Mouse (Mus musculus): Measurements from ENCODE around the gene Pole. TPM values are rescaled to one million over a fixed set of nuclear protein-coding genes. Genes with fewer than 3 reads are reported as not detected.

Pole gene
- 1.6 TPM in 2 replicates for polyA plus RNA-seq (2012; rRNA removed)

DNA sequence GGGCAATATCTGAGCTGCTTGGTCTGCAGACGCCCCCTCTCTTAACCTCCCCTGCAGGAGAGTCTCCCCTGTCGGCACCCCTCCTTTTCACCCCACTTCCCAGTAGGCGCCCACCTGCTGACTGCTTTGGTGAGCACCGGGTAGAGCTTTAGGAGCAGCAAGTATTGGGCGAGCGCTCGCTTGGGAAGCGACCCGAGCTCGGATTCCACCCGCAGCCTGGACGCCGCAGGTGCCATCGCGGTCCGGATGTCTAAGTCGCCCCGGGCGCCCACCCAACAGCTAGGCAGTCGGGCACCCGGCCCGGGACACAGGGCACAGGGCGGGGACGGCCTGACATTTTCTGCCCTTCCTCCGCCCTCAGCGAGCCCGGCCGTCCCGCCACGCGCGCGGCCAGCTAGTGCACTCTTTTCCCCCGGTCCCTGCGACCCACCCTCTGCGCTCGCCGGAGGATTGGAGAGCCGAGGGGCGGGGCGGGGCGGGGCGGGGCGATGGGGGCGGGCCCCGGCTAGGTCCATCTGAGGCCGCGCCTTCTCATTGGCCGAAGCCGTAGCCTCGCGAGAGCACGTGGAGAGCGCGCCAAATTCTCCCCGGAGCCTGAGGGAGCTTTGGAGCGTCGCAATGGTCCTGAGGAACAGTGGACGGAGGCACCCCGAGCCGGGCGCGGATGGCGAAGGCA, at the start of gene Pole, which contains the start of gene Pxmp2:
Pole (plus strand) TSS at position 537 of the 676 bp plus-strand sequence.
Pxmp2 (minus strand) TSS at position 417 of the 676 bp plus-strand sequence.
- H3K4me1 ChIP-seq (ENCODE audit: control insufficient read depth, insufficient read depth, low read length), result no peaks in the 10 kb centered on the region
- H3K4me3 ChIP-seq (ENCODE audit: insufficient read depth, low read length), result peak within 1 kb of the TSS; percentile 52
- no peak for TF ChIP-seq CTCF (IDR thresholded peaks at IDR 0.05; ENCODE audit: extremely low read depth, insufficient read depth, low read length)
- TF ChIP-seq POLR2A (IDR thresholded peaks at IDR 0.05; ENCODE audit: extremely low read depth, insufficient read depth, low read length), result no peak
- H3K27ac ChIP-seq (ENCODE audit: insufficient read depth, low read length), result no peak within 1 kb of the TSS

DNA sequence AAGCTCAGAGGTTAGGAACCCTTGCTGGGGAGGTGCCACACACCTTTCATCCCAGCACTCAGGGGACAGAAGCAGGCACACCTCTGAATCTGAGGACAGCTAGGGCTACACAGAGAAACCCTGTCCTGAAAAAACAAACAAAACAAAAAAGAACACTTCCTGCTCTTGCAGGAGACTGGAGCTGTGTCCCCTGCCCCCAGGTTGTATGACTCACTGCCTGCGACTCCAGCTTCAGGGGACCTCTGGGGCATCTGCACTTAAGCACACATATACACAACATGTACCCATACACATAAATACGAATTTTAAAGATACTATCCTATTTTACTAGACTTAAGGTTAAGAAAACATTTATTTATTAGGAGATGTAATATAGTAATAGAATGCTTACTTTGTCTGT, 42.0 kb upstream of the Pole start:
- H3K4me3 ChIP-seq (ENCODE audit: insufficient read depth, low read length), result no peak overlapping the region
- no peaks in the 10 kb centered on the region for H3K4me1 ChIP-seq (ENCODE audit: control insufficient read depth, insufficient read depth, low read length)
- no peak overlapping the region for H3K27ac ChIP-seq (ENCODE audit: insufficient read depth, low read length)
- no peak for TF ChIP-seq CTCF (IDR thresholded peaks at IDR 0.05; ENCODE audit: extremely low read depth, insufficient read depth, low read length)
- TF ChIP-seq POLR2A (IDR thresholded peaks at IDR 0.05; ENCODE audit: extremely low read depth, insufficient read depth, low read length), result no peak

DNA sequence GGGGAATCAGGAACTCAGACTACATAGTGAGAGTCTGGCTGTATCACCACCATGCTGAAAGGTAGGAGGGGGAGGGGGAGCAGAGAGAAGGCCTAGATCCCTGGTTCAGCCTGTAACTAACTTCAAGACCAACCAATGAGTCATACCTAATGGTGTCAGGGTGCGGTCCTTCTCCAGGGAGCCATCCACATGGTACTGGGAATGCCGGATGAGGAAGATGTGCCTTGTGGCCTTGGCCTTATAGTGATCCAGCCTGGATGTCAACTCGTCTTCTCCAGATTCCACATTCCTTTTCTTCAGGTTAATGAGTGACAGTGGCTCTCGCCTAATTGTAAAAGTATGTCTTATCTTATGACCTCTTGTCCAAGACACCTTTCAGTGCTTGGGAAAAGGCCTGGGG, 19.2 kb upstream of the Pole start:
- no peak overlapping the region for H3K4me3 ChIP-seq (ENCODE audit: insufficient read depth, low read length)
- H3K4me1 ChIP-seq (ENCODE audit: control insufficient read depth, insufficient read depth, low read length), result peaks cover 4% of the 10 kb centered on the region; the same call in 1 of the 2 replicates
- TF ChIP-seq CTCF (IDR thresholded peaks at IDR 0.05; ENCODE audit: extremely low read depth, insufficient read depth, low read length), result no peak
- no peak for TF ChIP-seq POLR2A (IDR thresholded peaks at IDR 0.05; ENCODE audit: extremely low read depth, insufficient read depth, low read length)
- no peak overlapping the region for H3K27ac ChIP-seq (ENCODE audit: insufficient read depth, low read length)

DNA sequence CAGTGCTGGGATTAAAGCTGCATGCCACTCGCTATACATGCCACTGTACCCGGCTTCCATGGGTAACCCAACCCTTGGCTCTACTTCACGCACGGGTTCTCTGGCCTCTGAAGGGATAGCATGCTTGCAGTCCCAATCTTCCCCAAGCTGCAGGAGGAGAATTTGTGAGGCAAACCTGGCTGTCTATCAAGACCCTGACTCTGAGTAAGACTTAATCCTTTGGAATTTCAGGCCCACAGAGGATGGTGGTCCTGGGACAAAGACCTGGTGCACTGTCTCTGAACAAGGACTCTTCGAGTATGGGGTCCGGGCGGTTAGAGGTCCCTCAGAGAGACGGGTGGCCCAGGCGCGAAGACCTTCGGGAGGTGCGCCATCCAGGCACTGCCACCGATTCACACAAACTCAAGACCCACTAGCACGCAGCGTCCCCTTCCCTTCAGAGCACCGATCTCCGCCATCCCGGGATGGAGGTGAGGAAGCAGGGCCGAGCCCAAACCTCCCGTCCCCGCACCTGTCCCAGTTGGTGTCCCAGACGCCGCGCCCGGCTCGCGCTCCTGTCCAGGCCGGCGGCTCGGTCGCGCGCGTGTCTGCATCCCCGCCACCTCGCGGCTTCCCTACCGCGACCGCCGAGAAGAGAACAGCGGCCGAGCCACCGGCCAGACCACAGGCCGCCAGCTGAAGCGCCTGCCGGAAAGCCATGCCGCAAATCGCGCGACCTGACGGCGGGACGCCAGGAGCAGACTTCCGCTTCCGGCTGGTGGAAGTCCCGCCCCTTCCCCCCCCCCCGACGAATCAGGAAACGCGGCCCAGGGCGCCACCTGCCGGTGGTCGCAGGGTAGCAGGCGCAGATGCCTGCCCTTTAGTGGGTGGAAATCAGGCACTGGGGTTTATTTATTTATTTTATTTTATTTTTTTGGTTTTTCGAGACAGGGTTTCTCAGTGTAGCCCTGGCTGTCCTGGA, 16.7 kb upstream of the Pole start, which contains the start of gene Pgam5:
Pgam5 (minus strand) TSS at position 773 of the 961 bp plus-strand sequence.
- TF ChIP-seq CTCF (IDR thresholded peaks at IDR 0.05; ENCODE audit: extremely low read depth, insufficient read depth, low read length) (peak; percentile 56), POLR2A (IDR thresholded peaks at IDR 0.05; ENCODE audit: extremely low read depth, insufficient read depth, low read length) (peak; percentile 67; the same call in 1 of the 2 replicates)
- Histone ChIP-seq H3K4me1 (ENCODE audit: control insufficient read depth, insufficient read depth, low read length) (peaks cover 4% of the 10 kb centered on the region; the same call in 1 of the 2 replicates), H3K4me3 (ENCODE audit: insufficient read depth, low read length) (peak within 1 kb of the TSS; percentile 82), H3K27ac (ENCODE audit: insufficient read depth, low read length) (no peak within 1 kb of the TSS)

DNA sequence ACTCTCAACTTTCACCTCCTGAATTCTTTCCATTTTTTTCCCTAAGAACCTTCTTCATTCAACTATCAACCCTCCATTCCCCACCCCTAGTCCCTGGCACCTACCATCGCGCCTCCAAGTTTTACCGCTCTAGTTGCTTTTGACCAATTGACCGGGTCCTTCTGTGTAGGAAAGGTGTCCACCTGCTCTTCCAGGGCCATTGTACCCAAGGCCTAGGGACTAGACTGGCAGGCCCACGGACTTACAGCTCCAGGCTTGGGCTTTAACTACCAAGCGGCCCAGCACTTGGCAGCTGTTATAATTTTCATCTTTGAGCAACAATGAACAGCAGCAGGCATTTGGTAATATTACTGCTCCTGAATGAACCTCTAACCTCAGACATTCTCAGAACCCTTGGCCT, 15.9 kb upstream of the Pole start:
- TF ChIP-seq CTCF (IDR thresholded peaks at IDR 0.05; ENCODE audit: extremely low read depth, insufficient read depth, low read length), result no peak
- TF ChIP-seq POLR2A (IDR thresholded peaks at IDR 0.05; ENCODE audit: extremely low read depth, insufficient read depth, low read length), result no peak
- no peak overlapping the region for H3K27ac ChIP-seq (ENCODE audit: insufficient read depth, low read length)
- no peak overlapping the region for H3K4me3 ChIP-seq (ENCODE audit: insufficient read depth, low read length)
- H3K4me1 ChIP-seq (ENCODE audit: control insufficient read depth, insufficient read depth, low read length), result peaks cover 4% of the 10 kb centered on the region; the same call in 1 of the 2 replicates

DNA sequence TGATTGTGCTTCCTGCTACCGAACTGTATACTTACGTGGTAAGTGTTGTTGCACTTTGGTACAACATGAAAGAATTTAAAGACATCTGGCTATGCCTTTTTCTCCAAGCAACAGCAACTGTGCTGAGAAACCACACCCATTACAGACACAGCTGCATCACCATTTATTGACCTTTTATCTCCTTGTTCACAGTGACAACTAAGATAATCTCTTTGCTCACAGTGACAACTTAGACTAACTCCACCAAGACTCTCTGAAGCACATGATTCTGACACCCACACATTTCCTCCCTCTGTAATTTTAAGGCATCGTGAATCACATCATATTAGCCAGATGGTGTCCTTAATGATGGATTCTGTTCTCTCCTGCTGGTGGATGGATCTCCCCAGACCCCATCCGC, 12.0 kb upstream of the Pole start:
- TF ChIP-seq POLR2A (IDR thresholded peaks at IDR 0.05; ENCODE audit: extremely low read depth, insufficient read depth, low read length), result no peak
- no peak for TF ChIP-seq CTCF (IDR thresholded peaks at IDR 0.05; ENCODE audit: extremely low read depth, insufficient read depth, low read length)
- Histone ChIP-seq H3K4me1 (ENCODE audit: control insufficient read depth, insufficient read depth, low read length) (no peaks in the 10 kb centered on the region), H3K27ac (ENCODE audit: insufficient read depth, low read length) (no peak overlapping the region), H3K4me3 (ENCODE audit: insufficient read depth, low read length) (no peak overlapping the region)

DNA sequence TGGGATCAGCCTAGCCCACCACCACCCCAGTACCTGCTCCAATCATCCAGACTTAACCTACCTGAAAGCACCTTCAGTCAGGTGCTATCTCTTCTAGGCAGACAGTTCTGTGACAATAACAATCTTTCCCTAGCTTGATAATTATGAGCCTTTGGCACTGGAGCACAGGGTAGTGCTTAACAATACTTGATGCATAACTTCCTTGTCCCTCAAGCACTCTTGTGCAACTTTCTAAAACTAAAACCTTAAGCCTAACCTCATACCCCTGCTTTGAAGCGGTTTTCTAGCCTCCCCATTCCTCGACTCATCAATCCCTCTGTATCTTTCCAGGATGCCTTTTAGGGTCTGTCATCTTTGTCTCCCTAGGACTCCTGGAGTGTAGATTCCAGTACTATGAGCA, 11.3 kb upstream of the Pole start:
- Histone ChIP-seq H3K27ac (ENCODE audit: insufficient read depth, low read length) (no peak overlapping the region), H3K4me1 (ENCODE audit: control insufficient read depth, insufficient read depth, low read length) (no peaks in the 10 kb centered on the region)

DNA sequence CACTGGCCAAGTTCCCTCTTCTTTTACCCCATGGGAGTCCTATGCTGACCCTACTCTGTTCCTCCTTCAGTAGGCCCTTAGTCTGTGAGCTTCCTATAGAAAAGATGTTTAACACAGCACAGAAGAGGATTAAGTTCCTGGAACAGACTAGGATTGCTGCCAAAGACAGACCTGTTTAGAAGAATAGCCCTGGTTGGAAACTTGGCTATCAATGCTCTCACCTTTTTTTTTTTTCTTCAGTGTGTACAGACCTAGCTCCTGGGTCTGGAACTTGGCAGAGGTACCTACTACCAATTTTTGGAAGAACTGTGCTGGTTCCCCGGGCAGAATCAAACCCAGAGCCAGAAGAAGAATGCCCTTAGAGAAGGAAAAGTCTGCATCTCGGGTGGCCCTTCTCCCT, 9.7 kb upstream of the Pole start:
- no peak overlapping the region for H3K27ac ChIP-seq (ENCODE audit: insufficient read depth, low read length)
- TF ChIP-seq CTCF (IDR thresholded peaks at IDR 0.05; ENCODE audit: extremely low read depth, insufficient read depth, low read length), result no peak
- no peaks in the 10 kb centered on the region for H3K4me1 ChIP-seq (ENCODE audit: control insufficient read depth, insufficient read depth, low read length)
- no peak overlapping the region for H3K4me3 ChIP-seq (ENCODE audit: insufficient read depth, low read length)

More for the DNA sequence above, 11.3 kb upstream of the Pole start:
- TF ChIP-seq CTCF (IDR thresholded peaks at IDR 0.05; ENCODE audit: extremely low read depth, insufficient read depth, low read length), result no peak
- no peak for TF ChIP-seq POLR2A (IDR thresholded peaks at IDR 0.05; ENCODE audit: extremely low read depth, insufficient read depth, low read length)
- H3K4me3 ChIP-seq (ENCODE audit: insufficient read depth, low read length), result no peak overlapping the region

DNA sequence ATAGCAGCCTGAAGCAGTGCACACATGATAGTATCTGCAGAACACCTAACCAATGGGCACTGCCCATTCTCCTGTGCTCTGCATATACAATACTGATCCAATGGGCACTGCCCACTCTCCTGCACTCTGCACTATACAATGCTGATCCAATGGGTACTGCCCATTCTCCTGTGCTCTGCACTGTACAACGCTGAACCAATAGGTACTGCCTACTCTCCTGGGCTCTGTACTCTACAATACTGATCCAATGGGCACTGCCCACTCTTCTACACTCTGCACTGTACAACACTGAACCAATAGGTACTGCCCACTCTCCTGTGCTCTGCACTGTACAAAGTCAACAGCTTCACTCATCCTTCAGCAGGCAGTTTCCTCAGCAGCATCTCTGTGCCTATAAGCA, 9.2 kb upstream of the Pole start:
- TF ChIP-seq CTCF (IDR thresholded peaks at IDR 0.05; ENCODE audit: extremely low read depth, insufficient read depth, low read length) (no peak), POLR2A (IDR thresholded peaks at IDR 0.05; ENCODE audit: extremely low read depth, insufficient read depth, low read length) (no peak)
- no peak overlapping the region for H3K27ac ChIP-seq (ENCODE audit: insufficient read depth, low read length)
- no peak overlapping the region for H3K4me3 ChIP-seq (ENCODE audit: insufficient read depth, low read length)
- H3K4me1 ChIP-seq (ENCODE audit: control insufficient read depth, insufficient read depth, low read length), result no peaks in the 10 kb centered on the region

Measured in cortical plate, adult 2 months (tissue).